Mouse (Mus musculus) neural tube, embryonic 13.5 days (tissue): ENCODE measurements around the gene Dapp1. TPM values are rescaled to one million over a fixed set of nuclear protein-coding genes. Genes with fewer than 3 reads are reported as not detected.
A peak's percentile ranks its signal among the peaks of the same experiment; 100 is the strongest.

Experiments
- ATAC-seq: fragments of 200-750 bp; cut with Nextera tagmentation; 2 replicates; pipeline ENCODE4 v1.8.0; 2017; ENCODE audit warnings: low read depth, mild to moderate bottlenecking, moderate TSS enrichment, moderate library complexity
- H3K27ac ChIP-seq: fragments of 300-500 bp; sonication (generic); replicated peaks from 2 replicates; pipeline ENCODE4 v1.5.1; 2015; ENCODE audit warnings: moderate library complexity, mild to moderate bottlenecking, inconsistent platforms
- H3K27me3 ChIP-seq: fragments of 300-500 bp; sonication (generic); 2 replicates; pipeline ENCODE4 v1.6.1; 2015; ENCODE audit warnings: mild to moderate bottlenecking, inconsistent platforms
- H3K36me3 ChIP-seq: fragments of 300-500 bp; sonication (generic); 2 replicates; pipeline ENCODE4 v1.6.1; 2015; ENCODE audit warnings: mild to moderate bottlenecking, inconsistent platforms
- H3K4me1 ChIP-seq: fragments of 300-500 bp; sonication (generic); replicated peaks from 2 replicates; pipeline ENCODE4 v1.6.1; 2015; ENCODE audit warnings: inconsistent platforms
- H3K4me2 ChIP-seq: fragments of 300-500 bp; sonication (generic); 2 replicates; pipeline ENCODE4 v1.6.1; 2015; ENCODE audit warnings: inconsistent platforms, mild to moderate bottlenecking, moderate library complexity
- H3K4me3 ChIP-seq: fragments of 300-500 bp; sonication (generic); 2 replicates; pipeline ENCODE4 v1.5.1; 2015; ENCODE audit warnings: mild to moderate bottlenecking, inconsistent platforms
- H3K9ac ChIP-seq: fragments of 300-500 bp; sonication (generic); 2 replicates; pipeline ENCODE4 v1.6.1; 2015; ENCODE audit warnings: moderate library complexity, mild to moderate bottlenecking, inconsistent platforms
- H3K9me3 ChIP-seq: fragments of 300-500 bp; sonication (generic); 2 replicates; pipeline ENCODE4 v1.6.1; 2016; ENCODE audit warnings: inconsistent platforms
- WGBS: fragments of 180-500 bp; shearing (Covaris S2); methylation state at CpG from one replicate; pipeline ENCODE4 v1.1.7; 2015; 5-methylcytosine and 5-hydroxymethylcytosine counted together
- polyA plus RNA-seq: library from polyadenylated mRNA; unstranded; fragments of >200 nt; fragmentation: Nextera tagmentation; extraction: Ambion mirVana; gene quantifications from 2 replicates; pipeline ENCODE4 v1.2.1, GENCODE M21; 2015

The Dapp1 gene
- polyA plus RNA-seq, 1 experiment from 2014 or later = 1.7 TPM

GRCm38 (mm10) chr3:137980435-137981381 is 637 bp downstream of the Dapp1 start:
- H3K27me3 ChIP-seq = no peaks in the 10 kb centered on the region; the same call in 1 of the 2 replicates
- peak overlapping the region; percentile 45 for H3K4me2 ChIP-seq
- H3K4me3 ChIP-seq = peak overlapping the region; percentile 26
- H3K36me3 ChIP-seq = no peaks in the 10 kb centered on the region
- peaks cover 13% of the 10 kb centered on the region for H3K4me1 ChIP-seq
- H3K9ac ChIP-seq = 0 out of 2 replicates have a peak overlapping the region, but pooled peaks have one; percentile 28
- ATAC-seq = no peak
- WGBS = 41% methylated on average over 15 of the region's 15 CpGs
- H3K9me3 ChIP-seq = no peaks in the 10 kb centered on the region
- no peak overlapping the region for H3K27ac ChIP-seq

GRCm38 (mm10) chr3:137978233-137978632 is 3.1 kb downstream of the Dapp1 start:
- Histone ChIP-seq H3K27ac (no peak overlapping the region), H3K4me3 (no peak overlapping the region), H3K4me2 (no peak overlapping the region), H3K36me3 (no peaks in the 10 kb centered on the region), H3K27me3 (no peaks in the 10 kb centered on the region; the same call in 1 of the 2 replicates), H3K4me1 (peaks cover 13% of the 10 kb centered on the region), H3K9ac (no peak overlapping the region), H3K9me3 (no peaks in the 10 kb centered on the region)
- WGBS = 91% methylated on average over 5 of the region's 5 CpGs
- no peak for ATAC-seq

GRCm38 (mm10) chr3:137977629-137978041 is 3.7 kb downstream of the Dapp1 start:
- Histone ChIP-seq H3K27ac (peak overlapping the region; percentile 62), H3K36me3 (no peaks in the 10 kb centered on the region), H3K4me3 (no peak overlapping the region), H3K4me1 (peaks cover 13% of the 10 kb centered on the region), H3K9me3 (no peaks in the 10 kb centered on the region), H3K27me3 (no peaks in the 10 kb centered on the region; the same call in 1 of the 2 replicates), H3K9ac (no peak overlapping the region), H3K4me2 (no peak overlapping the region)
- ATAC-seq = peak; percentile 71
- 18% methylated on average over 6 of the region's 6 CpGs for WGBS

- Histone ChIP-seq H3K9me3 (no peaks in the 10 kb centered on the region), H3K9ac (no peak overlapping the region), H3K36me3 (no peaks in the 10 kb centered on the region), H3K4me1 (peaks cover 13% of the 10 kb centered on the region), H3K4me2 (no peak overlapping the region), H3K4me3 (no peak overlapping the region), H3K27me3 (no peaks in the 10 kb centered on the region; the same call in 1 of the 2 replicates), H3K27ac (peak overlapping the region; percentile 62)
- WGBS = 25% methylated on average over 9 of the region's 9 CpGs
- ATAC-seq = peak; percentile 88
These were observed 4.3 kb downstream of the Dapp1 start for GRCm38 (mm10) chr3:137976943-137977628.

- H3K9ac ChIP-seq = no peak overlapping the region
- peaks cover 13% of the 10 kb centered on the region for H3K4me1 ChIP-seq
- peak; percentile 28; the same call in 1 of the 2 replicates for ATAC-seq
- no peak overlapping the region for H3K4me2 ChIP-seq
- no peaks in the 10 kb centered on the region for H3K9me3 ChIP-seq
- H3K27me3 ChIP-seq = no peaks in the 10 kb centered on the region; the same call in 1 of the 2 replicates
- no peak overlapping the region for H3K27ac ChIP-seq
- H3K36me3 ChIP-seq = no peaks in the 10 kb centered on the region
- WGBS = 88% methylated on average over 17 of the region's 17 CpGs
- H3K4me3 ChIP-seq = no peak overlapping the region
These were observed 5.4 kb downstream of the Dapp1 start for GRCm38 (mm10) chr3:137975856-137976423.

- no peak overlapping the region for H3K27ac ChIP-seq
- no peaks in the 10 kb centered on the region for H3K9me3 ChIP-seq
- H3K9ac ChIP-seq = no peak overlapping the region
- H3K4me2 ChIP-seq = no peak overlapping the region
- WGBS = 70% methylated on average over 7 of the region's 7 CpGs
- no peaks in the 10 kb centered on the region for H3K36me3 ChIP-seq
- no peak for ATAC-seq
- no peak overlapping the region for H3K4me3 ChIP-seq
- no peaks in the 10 kb centered on the region; the same call in 1 of the 2 replicates for H3K27me3 ChIP-seq
- H3K4me1 ChIP-seq = peaks cover 13% of the 10 kb centered on the region
These were observed 5.9 kb downstream of the Dapp1 start for GRCm38 (mm10) chr3:137975435-137975834.

- H3K27ac ChIP-seq = no peak overlapping the region
These were observed 7.0 kb downstream of the Dapp1 start for GRCm38 (mm10) chr3:137974306-137974705.

GRCm38 (mm10) chr3:137972989-137973388 is 8.4 kb downstream of the Dapp1 start:
- Histone ChIP-seq H3K4me1 (peaks cover 13% of the 10 kb centered on the region), H3K9ac (no peak overlapping the region), H3K4me2 (no peak overlapping the region), H3K36me3 (no peaks in the 10 kb centered on the region), H3K9me3 (no peaks in the 10 kb centered on the region), H3K27ac (no peak overlapping the region), H3K4me3 (no peak overlapping the region), H3K27me3 (no peaks in the 10 kb centered on the region)
- ATAC-seq = no peak
- 97% methylated on average over 7 of the region's 7 CpGs for WGBS

More at GRCm38 (mm10) chr3:137974306-137974705, 7.0 kb downstream of the Dapp1 start:
- H3K4me2 ChIP-seq = no peak overlapping the region
- no peaks in the 10 kb centered on the region for H3K36me3 ChIP-seq
- no peaks in the 10 kb centered on the region for H3K9me3 ChIP-seq
- no peaks in the 10 kb centered on the region for H3K27me3 ChIP-seq
- H3K4me1 ChIP-seq = peaks cover 13% of the 10 kb centered on the region
- WGBS = 86% methylated on average over 8 of the region's 8 CpGs
- no peak for ATAC-seq
- no peak overlapping the region for H3K4me3 ChIP-seq
- no peak overlapping the region for H3K9ac ChIP-seq

- no peak for ATAC-seq
- Histone ChIP-seq H3K4me2 (no peak overlapping the region), H3K36me3 (no peaks in the 10 kb centered on the region), H3K4me3 (no peak overlapping the region), H3K9me3 (no peaks in the 10 kb centered on the region), H3K4me1 (peaks cover 5% of the 10 kb centered on the region), H3K9ac (no peak overlapping the region), H3K27me3 (no peaks in the 10 kb centered on the region), H3K27ac (no peak overlapping the region)
- 86% methylated on average over 5 of the region's 5 CpGs for WGBS
These were observed 9.1 kb downstream of the Dapp1 start for GRCm38 (mm10) chr3:137972224-137972623.

GRCm38 (mm10) chr3:137969951-137970350 is 11.4 kb downstream of the Dapp1 start:
- H3K9ac ChIP-seq = no peak overlapping the region
- peak overlapping the region; percentile 16; the same call in 1 of the 2 replicates for H3K4me3 ChIP-seq
- WGBS = 54% methylated on average over 12 of the region's 12 CpGs
- no peaks in the 10 kb centered on the region for H3K27me3 ChIP-seq
- no peaks in the 10 kb centered on the region for H3K36me3 ChIP-seq
- H3K4me1 ChIP-seq = no peaks in the 10 kb centered on the region
- H3K27ac ChIP-seq = no peak overlapping the region
- no peaks in the 10 kb centered on the region for H3K9me3 ChIP-seq
- ATAC-seq = no peak
- peak overlapping the region; percentile 34 for H3K4me2 ChIP-seq

- Histone ChIP-seq H3K9ac (no peak overlapping the region), H3K4me2 (no peak overlapping the region), H3K36me3 (no peaks in the 10 kb centered on the region), H3K4me3 (no peak overlapping the region), H3K27ac (no peak overlapping the region), H3K27me3 (no peaks in the 10 kb centered on the region), H3K9me3 (no peaks in the 10 kb centered on the region), H3K4me1 (no peaks in the 10 kb centered on the region)
- WGBS = 89% methylated on average over 9 of the region's 9 CpGs
- ATAC-seq = no peak
These were observed 12.4 kb downstream of the Dapp1 start for GRCm38 (mm10) chr3:137968820-137969486.
